Mouse (Mus musculus) spleen, adult 10 weeks (tissue): ENCODE measurements around the gene Ms4a4b. TPM values are rescaled to one million over a fixed set of nuclear protein-coding genes. Genes with fewer than 3 reads are reported as not detected.

Experiments
- polyA plus RNA-seq: library from polyadenylated mRNA; stranded (reverse); fragments of 350-450 nt; fragmentation: Illumina TruSeq; extraction: RNeasy Lipid Tissue Mini Kit (QIAGEN cat#74804); gene quantifications from one replicate; pipeline ENCODE4 v1.2.3, GENCODE M21; 2015; ENCODE audit warnings: low replicate concordance; ENCODE audit not compliant: insufficient read depth

Gene Ms4a4b
- polyA plus RNA-seq: 535 TPM

DNA sequence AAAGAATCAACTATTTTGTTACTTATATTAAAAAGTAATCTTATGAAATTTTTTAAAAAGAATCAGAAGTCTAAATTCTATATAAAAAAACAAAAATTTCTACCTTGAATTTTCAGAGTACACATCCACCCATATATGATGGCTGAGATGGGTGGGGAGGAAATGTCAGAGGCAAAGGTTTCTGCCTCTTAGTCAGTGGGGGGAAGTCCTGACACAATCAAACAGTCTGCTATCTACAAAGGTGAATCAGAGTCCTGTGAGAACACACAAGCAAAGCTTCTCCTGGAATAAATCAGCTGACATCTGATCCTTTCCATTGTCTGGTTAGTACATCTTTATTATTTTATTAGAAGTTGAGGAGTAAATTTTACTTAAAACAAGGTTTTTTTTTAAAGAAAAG, at the start of gene Ms4a4b:
Ms4a4b (plus strand) TSS at position 216 of the 400 bp plus-strand sequence.

DNA sequence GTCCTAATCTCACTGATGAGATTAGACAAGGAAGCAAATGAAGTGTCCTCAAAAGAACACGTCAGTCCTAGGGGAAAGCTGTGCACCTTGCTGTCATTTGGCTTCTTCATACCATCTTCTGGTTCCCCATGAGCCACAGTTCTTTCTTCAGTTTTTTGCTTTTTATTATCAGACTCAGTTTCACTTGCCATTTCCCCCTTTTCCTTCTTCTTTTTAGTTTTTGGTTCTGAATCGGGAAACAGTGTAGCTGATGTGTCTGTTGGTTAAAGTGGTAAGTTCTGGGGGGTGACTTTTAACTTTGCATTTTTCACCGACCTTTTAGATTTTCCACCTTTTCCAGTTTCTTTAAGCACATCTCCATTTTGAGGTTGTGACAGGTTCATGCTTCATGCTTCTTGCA, 38.8 kb upstream of the Ms4a4b start, which contains the start of gene Ms4a4c:
Ms4a4c (plus strand) TSS at position 244 of the 400 bp plus-strand sequence.

DNA sequence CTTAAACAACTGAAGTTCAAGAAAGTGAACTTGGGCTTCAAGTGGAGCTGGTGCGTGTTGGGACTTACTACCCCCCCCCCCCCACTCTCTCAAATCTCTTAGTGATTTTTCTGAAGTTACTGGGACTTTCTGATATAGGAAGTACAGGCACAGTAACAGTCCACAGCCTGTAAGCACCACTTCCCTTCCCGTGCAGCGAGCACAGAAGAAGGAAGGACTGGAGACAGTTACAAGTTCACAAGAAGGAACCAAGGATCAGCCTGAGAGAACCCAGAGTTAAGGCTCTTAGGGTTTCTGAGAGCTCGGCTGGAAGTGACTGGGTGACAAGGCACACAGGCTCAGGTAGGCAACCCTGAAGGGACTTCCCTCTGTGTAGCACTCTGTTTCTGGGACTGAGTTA, 25.9 kb downstream of the Ms4a4b start, which contains the start of gene Ms4a6c:
Ms4a6c (plus strand) TSS at position 152 of the 400 bp plus-strand sequence.

DNA sequence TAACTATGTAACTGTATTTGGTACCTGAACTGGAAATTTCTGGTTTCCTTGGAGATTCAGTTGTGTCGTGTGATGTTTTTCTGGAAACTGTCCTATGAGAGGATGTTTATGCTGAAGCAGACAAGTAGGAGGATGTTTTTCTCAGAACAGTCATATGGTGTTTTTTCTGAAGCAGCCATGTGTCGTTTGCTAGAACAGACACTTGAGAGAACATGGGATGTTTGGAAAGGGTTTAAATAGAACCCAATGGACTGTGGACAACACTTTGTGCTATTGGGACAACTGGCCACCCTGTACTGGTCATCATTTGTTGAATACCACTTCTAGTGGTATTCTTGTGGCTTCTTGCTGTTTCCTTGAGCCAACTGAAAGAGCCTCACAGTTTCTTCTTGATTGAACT, 42.4 kb downstream of the Ms4a4b start, which contains the start of gene Gm8369:
Gm8369 (plus strand) TSS at position 193 of the 400 bp plus-strand sequence.

DNA sequence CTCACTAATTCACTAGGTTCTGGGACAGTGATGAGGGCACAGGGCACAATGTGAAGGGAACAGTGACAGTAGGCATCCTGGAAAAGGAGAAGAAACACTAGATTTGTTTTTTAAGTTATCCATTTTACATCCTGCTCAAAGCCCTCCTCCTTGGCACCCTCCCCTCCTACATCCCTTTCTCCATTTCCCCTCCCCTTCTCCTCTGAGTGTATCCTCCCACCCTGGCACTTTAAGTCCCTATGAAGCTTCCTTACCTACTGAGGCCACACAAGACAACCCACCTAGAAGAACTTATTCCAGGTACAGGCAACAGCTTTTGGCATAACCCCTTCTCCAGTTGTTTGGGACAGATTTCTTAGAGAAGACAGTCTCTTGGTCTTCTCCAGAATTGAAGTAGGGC, 72.9 kb downstream of the Ms4a4b start, which contains the start of gene Ms4a6b:
Ms4a6b (plus strand) TSS at position 267 of the 400 bp plus-strand sequence.

Other genes with a start within 250 kb of the Ms4a4b start
- not detected for gene Ms4a13, start 246.8 kb upstream of the Ms4a4b start, polyA plus RNA-seq
- not detected for gene Ms4a12, start 211.1 kb upstream of the Ms4a4b start, polyA plus RNA-seq
- gene Ms4a1, start 177.3 kb upstream of the Ms4a4b start, polyA plus RNA-seq: 821 TPM
- not detected for gene Ms4a5, start 159.7 kb upstream of the Ms4a4b start, polyA plus RNA-seq
- 3.4 TPM for gene Ms4a14, start 129.1 kb upstream of the Ms4a4b start, polyA plus RNA-seq
- gene Ms4a7, start 107.4 kb upstream of the Ms4a4b start, polyA plus RNA-seq: 27.2 TPM
- gene Ms4a4a, start 68.0 kb upstream of the Ms4a4b start, polyA plus RNA-seq: 8.1 TPM
- gene Ms4a4c, start 38.8 kb upstream of the Ms4a4b start, polyA plus RNA-seq: 282 TPM
- gene Ms4a6c, start 25.8 kb downstream of the Ms4a4b start, polyA plus RNA-seq: 131 TPM
- 245 TPM for gene Gm8369, start 42.4 kb downstream of the Ms4a4b start, polyA plus RNA-seq
- 285 TPM for gene Ms4a6b, start 73.0 kb downstream of the Ms4a4b start, polyA plus RNA-seq
- 25.1 TPM for gene Ms4a4d, start 93.2 kb downstream of the Ms4a4b start, polyA plus RNA-seq
- 11.1 TPM for gene Ms4a6d, start 161.3 kb downstream of the Ms4a4b start, polyA plus RNA-seq
- gene Ms4a2, start 180.2 kb downstream of the Ms4a4b start, polyA plus RNA-seq: 2.0 TPM
- gene Ms4a3, start 197.3 kb downstream of the Ms4a4b start, polyA plus RNA-seq: 0.83 TPM
- 1.3 TPM for gene Oosp2, start 217.0 kb downstream of the Ms4a4b start, polyA plus RNA-seq
- 8.4 TPM for gene Oosp1, start 247.6 kb downstream of the Ms4a4b start, polyA plus RNA-seq